Mouse (Mus musculus): ENCODE data around the gene AC109138.7. TPM values are rescaled to one million over a fixed set of nuclear protein-coding genes. Genes with fewer than 3 reads are reported as not detected.

AC109138.7 gene
- polyA plus RNA-seq, 1 experiment from 2014 or later: not detected

- Histone ChIP-seq H3K4me2 (no peak overlapping the region), H3K9me3 (no peaks in the 10 kb centered on the region), H3K27ac (no peak overlapping the region), H3K4me1 (peaks cover 9% of the 10 kb centered on the region), H3K27me3 (replicated peaks) (no peaks in the 10 kb centered on the region), H3K4me3 (no peak overlapping the region), H3K36me3 (replicated peaks) (no peaks in the 10 kb centered on the region), H3K9ac (no peak overlapping the region)
- no peak for ATAC-seq (replicated peaks)
- WGBS: 78% methylated on average over 2 of the region's 2 CpGs
Observed at GRCm38 (mm10) chr19:4183689-4184088, 30.5 kb upstream of the AC109138.7 start.

GRCm38 (mm10) chr19:4184976-4185975, 28.9 kb upstream of the AC109138.7 start:
- Histone ChIP-seq H3K27me3 (replicated peaks) (no peaks in the 10 kb centered on the region), H3K4me2 (no peak overlapping the region), H3K27ac (no peak overlapping the region), H3K9me3 (no peaks in the 10 kb centered on the region), H3K36me3 (replicated peaks) (no peaks in the 10 kb centered on the region), H3K9ac (no peak overlapping the region), H3K4me3 (no peak overlapping the region), H3K4me1 (peaks cover 9% of the 10 kb centered on the region)
- WGBS: 59% methylated on average over 15 of the region's 15 CpGs
- ATAC-seq (replicated peaks): no peak

GRCm38 (mm10) chr19:4187303-4187702, 26.9 kb upstream of the AC109138.7 start:
- Histone ChIP-seq H3K27ac (no peak overlapping the region), H3K9me3 (no peaks in the 10 kb centered on the region), H3K4me2 (no peak overlapping the region), H3K36me3 (replicated peaks) (no peaks in the 10 kb centered on the region), H3K4me1 (peaks cover 2% of the 10 kb centered on the region; the same call in 1 of the 2 replicates), H3K27me3 (replicated peaks) (no peaks in the 10 kb centered on the region), H3K4me3 (no peak overlapping the region), H3K9ac (no peak overlapping the region)
- WGBS: 75% methylated on average over 3 of the region's 3 CpGs
- ATAC-seq (replicated peaks): no peak

- H3K4me1 ChIP-seq: peaks cover 14% of the 10 kb centered on the region
- H3K9ac ChIP-seq: no peak overlapping the region
- H3K27me3 ChIP-seq (replicated peaks): no peaks in the 10 kb centered on the region
- H3K27ac ChIP-seq: no peak overlapping the region
- peaks cover 2% of the 10 kb centered on the region for H3K36me3 ChIP-seq (replicated peaks)
- no peaks in the 10 kb centered on the region for H3K9me3 ChIP-seq
- 89% methylated on average over 12 of the region's 12 CpGs for WGBS
- ATAC-seq (replicated peaks): no peak
- no peak overlapping the region for H3K4me3 ChIP-seq
- H3K4me2 ChIP-seq: no peak overlapping the region
Observed at GRCm38 (mm10) chr19:4189051-4189620, 25.0 kb upstream of the AC109138.7 start.

GRCm38 (mm10) chr19:4190831-4191334, 23.3 kb upstream of the AC109138.7 start, which contains the start of gene Tbc1d10c:
Tbc1d10c (minus strand) TSS chr19:4191284.
- H3K36me3 ChIP-seq (replicated peaks): peaks cover 18% of the 10 kb centered on the region
- 70% methylated on average over 4 of the region's 4 CpGs for WGBS
- no peaks in the 10 kb centered on the region for H3K27me3 ChIP-seq (replicated peaks)
- peak within 1 kb of the TSS; percentile 84 for H3K27ac ChIP-seq
- peak within 1 kb of the TSS; percentile 88 for H3K9ac ChIP-seq
- no peaks in the 10 kb centered on the region for H3K9me3 ChIP-seq
- H3K4me3 ChIP-seq: peak within 1 kb of the TSS; percentile 70
- 0 out of 2 replicates have a peak, but pooled peaks have one; percentile 6 for ATAC-seq (replicated peaks)
- H3K4me1 ChIP-seq: peaks cover 19% of the 10 kb centered on the region
- peak within 1 kb of the TSS; percentile 93 for H3K4me2 ChIP-seq

- no peaks in the 10 kb centered on the region for H3K9me3 ChIP-seq
Observed at GRCm38 (mm10) chr19:4191528-4192250, 22.5 kb upstream of the AC109138.7 start, which contains the start of gene Ppp1ca. Ppp1ca (plus strand) TSS chr19:4192065.

GRCm38 (mm10) chr19:4192251-4192985, 21.7 kb upstream of the AC109138.7 start:
- peak overlapping the region; percentile 93 for H3K4me2 ChIP-seq
- H3K36me3 ChIP-seq (replicated peaks): peaks cover 28% of the 10 kb centered on the region
- H3K4me3 ChIP-seq: peak overlapping the region; percentile 70
- H3K27ac ChIP-seq: peak overlapping the region; percentile 84
- H3K4me1 ChIP-seq: peaks cover 24% of the 10 kb centered on the region
- peak; percentile 44 for ATAC-seq (replicated peaks)
- H3K27me3 ChIP-seq (replicated peaks): no peaks in the 10 kb centered on the region
- peak overlapping the region; percentile 88 for H3K9ac ChIP-seq
- under 1% methylated on average over 50 of the region's 52 CpGs for WGBS
- H3K9me3 ChIP-seq: no peaks in the 10 kb centered on the region

More at GRCm38 (mm10) chr19:4191528-4192250, 22.5 kb upstream of the AC109138.7 start, which contains the start of gene Ppp1ca:
- H3K4me3 ChIP-seq: peak within 1 kb of the TSS; percentile 70
- no peaks in the 10 kb centered on the region for H3K27me3 ChIP-seq (replicated peaks)
- 6% methylated on average over 42 of the region's 47 CpGs for WGBS
- peak within 1 kb of the TSS; percentile 88 for H3K9ac ChIP-seq
- peak; percentile 90 for ATAC-seq (replicated peaks)
- H3K27ac ChIP-seq: peak within 1 kb of the TSS; percentile 84
- peaks cover 26% of the 10 kb centered on the region for H3K36me3 ChIP-seq (replicated peaks)
- H3K4me1 ChIP-seq: peaks cover 24% of the 10 kb centered on the region
- H3K4me2 ChIP-seq: peak within 1 kb of the TSS; percentile 93

GRCm38 (mm10) chr19:4193129-4193528, 21.0 kb upstream of the AC109138.7 start:
- WGBS: 55% methylated on average over 6 of the region's 6 CpGs
- H3K27ac ChIP-seq: peak overlapping the region; percentile 84; the same call in 1 of the 2 replicates
- ATAC-seq (replicated peaks): no peak
- peak overlapping the region; percentile 70 for H3K4me3 ChIP-seq
- peak overlapping the region; percentile 88 for H3K9ac ChIP-seq
- peak overlapping the region; percentile 93 for H3K4me2 ChIP-seq
- peaks cover 28% of the 10 kb centered on the region for H3K36me3 ChIP-seq (replicated peaks)
- H3K9me3 ChIP-seq: no peaks in the 10 kb centered on the region
- H3K4me1 ChIP-seq: peaks cover 24% of the 10 kb centered on the region
- no peaks in the 10 kb centered on the region for H3K27me3 ChIP-seq (replicated peaks)

GRCm38 (mm10) chr19:4194021-4194724, 20.0 kb upstream of the AC109138.7 start:
- Histone ChIP-seq H3K9me3 (no peaks in the 10 kb centered on the region), H3K4me3 (no peak overlapping the region), H3K27ac (no peak overlapping the region), H3K36me3 (replicated peaks) (peaks cover 28% of the 10 kb centered on the region), H3K9ac (no peak overlapping the region), H3K4me1 (peaks cover 24% of the 10 kb centered on the region), H3K27me3 (replicated peaks) (no peaks in the 10 kb centered on the region), H3K4me2 (peak overlapping the region; percentile 93)
- 83% methylated on average over 8 of the region's 8 CpGs for WGBS
- ATAC-seq (replicated peaks): no peak

- Histone ChIP-seq H3K9ac (no peak overlapping the region), H3K9me3 (no peaks in the 10 kb centered on the region), H3K4me3 (no peak overlapping the region), H3K4me2 (no peak overlapping the region), H3K27ac (no peak overlapping the region), H3K4me1 (peaks cover 24% of the 10 kb centered on the region), H3K36me3 (replicated peaks) (peaks cover 28% of the 10 kb centered on the region), H3K27me3 (replicated peaks) (no peaks in the 10 kb centered on the region)
- 83% methylated on average over 12 of the region's 12 CpGs for WGBS
- ATAC-seq (replicated peaks): no peak
Observed at GRCm38 (mm10) chr19:4194776-4195650, 19.1 kb upstream of the AC109138.7 start.

All from midbrain, embryonic 15.5 days (tissue).